Mouse (Mus musculus) midbrain, embryonic 11.5 days (tissue): ENCODE data around the gene Gm14399. TPM values are rescaled to one million over a fixed set of nuclear protein-coding genes. Genes with fewer than 3 reads are reported as not detected.
A peak's percentile ranks its signal among the peaks of the same experiment; 100 is the strongest.
"Not testable (repeated sequence)": the region's sequence is repeated elsewhere in the genome, so short reads cannot be mapped to it uniquely, and the experiment has no call there.

Experiments
- ATAC-seq: fragments of 200-750 bp; cut with Nextera tagmentation; 2 replicates; pipeline ENCODE4 v1.8.0; 2017; ENCODE audit warnings: moderate TSS enrichment, moderate library complexity; ENCODE audit not compliant: low FRiP score
- DNase-seq: peaks from one replicate; pipeline ENCODE4 v3.0.0; 2015; ENCODE audit warnings: low spot score; ENCODE audit errors: missing footprints
- H3K27ac ChIP-seq: fragments of 300-500 bp; sonication (generic); 2 replicates; pipeline ENCODE4 v1.5.1; 2014; ENCODE audit warnings: low read depth, low read length
- H3K27me3 ChIP-seq: fragments of 300-500 bp; sonication (generic); 2 replicates; pipeline ENCODE4 v1.6.1; 2014; ENCODE audit warnings: mild to moderate bottlenecking, low read length, moderate library complexity, mixed read lengths; ENCODE audit not compliant: control insufficient read depth, insufficient read depth
- H3K36me3 ChIP-seq: fragments of 300-500 bp; sonication (generic); 2 replicates; pipeline ENCODE4 v1.6.1; 2014; ENCODE audit warnings: mild to moderate bottlenecking, low read length, moderate library complexity, mixed read lengths; ENCODE audit not compliant: control insufficient read depth, insufficient read depth
- H3K4me1 ChIP-seq: fragments of 300-500 bp; sonication (generic); 2 replicates; pipeline ENCODE4 v1.6.1; 2014; ENCODE audit warnings: low read length; ENCODE audit not compliant: control insufficient read depth, insufficient read depth
- H3K4me2 ChIP-seq: fragments of 300-500 bp; sonication (generic); 2 replicates; pipeline ENCODE4 v1.6.1; 2014; ENCODE audit warnings: mild to moderate bottlenecking, moderate library complexity
- H3K4me3 ChIP-seq: fragments of 300-500 bp; sonication (generic); 2 replicates; pipeline ENCODE4 v1.5.1; 2014; ENCODE audit warnings: low read depth, low read length
- H3K9ac ChIP-seq: fragments of 300-500 bp; sonication (generic); 2 replicates; pipeline ENCODE4 v1.6.1; 2014; ENCODE audit warnings: low read length
- H3K9me3 ChIP-seq: fragments of 300-500 bp; sonication (generic); 2 replicates; pipeline ENCODE4 v1.6.1; 2016; ENCODE audit warnings: low read length; ENCODE audit not compliant: control insufficient read depth
- WGBS: fragments of 180-500 bp; shearing (Covaris S2); extraction: QIAGEN DNeasy Blood & Tissue Kit; methylation state at CpG from one replicate; pipeline ENCODE4 v1.1.7; 2014; 5-methylcytosine and 5-hydroxymethylcytosine counted together
- polyA plus RNA-seq: library from polyadenylated mRNA; unstranded; fragments of >200 nt; fragmentation: Nextera tagmentation; extraction: Ambion mirVana; gene quantifications from 2 replicates; pipeline ENCODE4 v1.2.1, GENCODE M21; 2014

Gm14399 gene
- polyA plus RNA-seq, 1 experiment from 2014 or later: 5.9 TPM

GRCm38 (mm10) chr2:175161438-175161837, 19.6 kb upstream of the Gm14399 start:
- not testable (repeated sequence) for H3K9me3 ChIP-seq, H3K27me3 ChIP-seq, H3K4me1 ChIP-seq, H3K9ac ChIP-seq, H3K4me2 ChIP-seq, H3K36me3 ChIP-seq, H3K27ac ChIP-seq, H3K4me3 ChIP-seq, ATAC-seq, DNase-seq
- WGBS: 91% methylated on average over 4 of the region's 4 CpGs

- H3K27me3 ChIP-seq: no peaks in the 10 kb centered on the region
- no peak overlapping the region for H3K4me3 ChIP-seq
- H3K4me2 ChIP-seq: no peak overlapping the region
- DNase-seq: no peak
- no peaks in the 10 kb centered on the region for H3K9me3 ChIP-seq
- H3K27ac ChIP-seq: no peak overlapping the region
- no peaks in the 10 kb centered on the region for H3K4me1 ChIP-seq
- no peak for ATAC-seq
- no peak overlapping the region for H3K9ac ChIP-seq
- no peaks in the 10 kb centered on the region for H3K36me3 ChIP-seq
- WGBS: 84% methylated on average over 3 of the region's 3 CpGs
Measured at GRCm38 (mm10) chr2:175158642-175159041, 16.8 kb upstream of the Gm14399 start.

- no peaks in the 10 kb centered on the region for H3K4me1 ChIP-seq
- WGBS: 92% methylated on average over 13 of the region's 13 CpGs
- DNase-seq (no peak), ATAC-seq (no peak)
- no peaks in the 10 kb centered on the region for H3K9me3 ChIP-seq
- H3K27me3 ChIP-seq: no peaks in the 10 kb centered on the region
- no peaks in the 10 kb centered on the region for H3K36me3 ChIP-seq
- no peak overlapping the region for H3K4me3 ChIP-seq
- H3K9ac ChIP-seq: no peak overlapping the region
- H3K4me2 ChIP-seq: no peak overlapping the region
- no peak overlapping the region for H3K27ac ChIP-seq
Measured at GRCm38 (mm10) chr2:175156696-175157095, 14.9 kb upstream of the Gm14399 start.

GRCm38 (mm10) chr2:175141118-175141992, 457 bp downstream of the Gm14399 start:
- not testable (repeated sequence) for ATAC-seq
- peak; percentile 85 for DNase-seq

GRCm38 (mm10) chr2:175140624-175141023, 1.2 kb downstream of the Gm14399 start:
- not testable (repeated sequence) for H3K27ac ChIP-seq, H3K4me2 ChIP-seq, H3K27me3 ChIP-seq, H3K4me3 ChIP-seq, H3K9me3 ChIP-seq, DNase-seq, H3K9ac ChIP-seq, H3K36me3 ChIP-seq, H3K4me1 ChIP-seq, ATAC-seq

More at GRCm38 (mm10) chr2:175141118-175141992, 457 bp downstream of the Gm14399 start:
- 3% methylated on average over 20 of the region's 25 CpGs for WGBS
- H3K9me3 ChIP-seq, H3K27me3 ChIP-seq, H3K36me3 ChIP-seq, H3K27ac ChIP-seq, H3K4me1 ChIP-seq: not testable (repeated sequence)
- peak overlapping the region; percentile 42; the same call in 1 of the 2 replicates for H3K9ac ChIP-seq
- peak overlapping the region; percentile 32; the same call in 1 of the 2 replicates for H3K4me2 ChIP-seq
- peak overlapping the region; percentile 36 for H3K4me3 ChIP-seq

Other genes with a start within 250 kb of the Gm14399 start
- gene Gm14444, start 131.8 kb downstream of the Gm14399 start, polyA plus RNA-seq: not detected in 2 replicates
- gene Gm14393, start 74.2 kb downstream of the Gm14399 start, polyA plus RNA-seq: 1.7 TPM in 1 of 2 replicates, not detected in the other
- gene Gm14443, start 33.9 kb upstream of the Gm14399 start, polyA plus RNA-seq: 0.66 and 0.81 TPM in 2 replicates
- gene Gm14391, start 64.9 kb upstream of the Gm14399 start, polyA plus RNA-seq: 5.0 and 7.0 TPM in 2 replicates
- 2.1 and 5.2 TPM in 2 replicates for gene Gm14440, start 133.1 kb upstream of the Gm14399 start, polyA plus RNA-seq
- 26.0 and 28.2 TPM in 2 replicates for gene Gm4631, start 196.2 kb upstream of the Gm14399 start, polyA plus RNA-seq
- gene Zfp968, start 230.4 kb upstream of the Gm14399 start, polyA plus RNA-seq: 7.1 and 7.9 TPM in 2 replicates